Mouse (Mus musculus) forelimb bud, embryonic 11.5 days (tissue): ENCODE measurements at regions not wholly inside any gene's neighbourhood (a gene's known extent, or its start where the extent isn't known, plus 50 kb on each side); places are given as distances from the start of the nearest gene placed in this dataset.
"Not testable (repeated sequence)": the region's sequence is repeated elsewhere in the genome, so short reads cannot be mapped to it uniquely, and the experiment has no call there.

ENCODE experiments used
- DNase-seq: peaks from one replicate; pipeline ENCODE4 v3.0.0-alpha.2; 2012; ENCODE audit warnings: low read depth, low spot score

- DNase-seq, result no peak
These were observed 667.4 kb upstream of the Igfbp7 start for GRCm38 (mm10) chr5:78075203-78075602.

- DNase-seq, result no peak
These were observed 624.9 kb upstream of the Igfbp7 start for GRCm38 (mm10) chr5:78032554-78033250.

- no peak for DNase-seq
These were observed 609.7 kb upstream of the Igfbp7 start for GRCm38 (mm10) chr5:78017523-78017922.

GRCm38 (mm10) chr5:77986449-77987047 lies 578.7 kb upstream of the Igfbp7 start:
- DNase-seq, result no peak

- no peak for DNase-seq
These were observed 577.4 kb upstream of the Igfbp7 start for GRCm38 (mm10) chr5:77985269-77985668.

GRCm38 (mm10) chr5:77940021-77940420 lies 532.2 kb upstream of the Igfbp7 start:
- not testable (repeated sequence) for DNase-seq

GRCm38 (mm10) chr5:77931874-77932273 lies 524.0 kb upstream of the Igfbp7 start:
- DNase-seq, result no peak

- DNase-seq, result no peak
These were observed 513.3 kb upstream of the Igfbp7 start for GRCm38 (mm10) chr5:77921186-77921585.

GRCm38 (mm10) chr5:77917086-77917676 lies 509.3 kb upstream of the Igfbp7 start:
- no peak for DNase-seq

- DNase-seq, result no peak
These were observed 508.5 kb upstream of the Igfbp7 start for GRCm38 (mm10) chr5:77916375-77916774.

GRCm38 (mm10) chr5:77909218-77909617 lies 501.4 kb upstream of the Igfbp7 start:
- DNase-seq, result peak; percentile 23

- not testable (repeated sequence) for DNase-seq
These were observed 484.2 kb upstream of the Igfbp7 start for GRCm38 (mm10) chr5:77892024-77892423.

GRCm38 (mm10) chr5:77888534-77888933 lies 480.7 kb upstream of the Igfbp7 start:
- no peak for DNase-seq

- no peak for DNase-seq
These were observed 463.6 kb upstream of the Igfbp7 start for GRCm38 (mm10) chr5:77871403-77871802.

GRCm38 (mm10) chr5:77865342-77865741 lies 457.5 kb upstream of the Igfbp7 start:
- peak; percentile 63 for DNase-seq

GRCm38 (mm10) chr5:77855191-77855590 lies 447.4 kb upstream of the Igfbp7 start:
- DNase-seq, result no peak

GRCm38 (mm10) chr5:77853999-77854784 lies 446.4 kb upstream of the Igfbp7 start:
- no peak for DNase-seq

- no peak for DNase-seq
These were observed 443.8 kb upstream of the Igfbp7 start for GRCm38 (mm10) chr5:77851645-77852044.

GRCm38 (mm10) chr5:77838186-77839097 lies 430.6 kb upstream of the Igfbp7 start:
- no peak for DNase-seq

GRCm38 (mm10) chr5:77827971-77828370 lies 420.1 kb upstream of the Igfbp7 start:
- DNase-seq, result no peak

GRCm38 (mm10) chr5:77826063-77826462 lies 418.2 kb upstream of the Igfbp7 start:
- no peak for DNase-seq
